Mouse (Mus musculus) C2C12 (cell line): ENCODE data around the gene Stx19. TPM values are rescaled to one million over a fixed set of nuclear protein-coding genes. Genes with fewer than 3 reads are reported as not detected.

Experiments used
- H3K27me3 ChIP-seq: one replicate; pipeline ENCODE4 v1.6.1; 2011; ENCODE audit not compliant: control insufficient read depth, insufficient read depth, insufficient read length
- H3K36me3 ChIP-seq: one replicate; pipeline ENCODE4 v1.6.1; 2011; ENCODE audit not compliant: control insufficient read depth, insufficient read depth
- H3K4me3 ChIP-seq: one replicate; pipeline ENCODE4 v1.5.1; 2011; ENCODE audit warnings: mild to moderate bottlenecking, control low read depth; ENCODE audit not compliant: poor library complexity, insufficient read depth, severe bottlenecking
- H3K79me2 ChIP-seq: one replicate; pipeline ENCODE4 v1.6.1; 2011; ENCODE audit not compliant: control insufficient read depth, insufficient read depth
- H3K79me3 ChIP-seq: one replicate; pipeline ENCODE4 v1.6.1; 2011; ENCODE audit warnings: low read depth, control low read depth
- H3ac ChIP-seq: one replicate; pipeline ENCODE3; 2011; ENCODE audit warnings: low read depth; ENCODE audit not compliant: control insufficient read depth, insufficient read length
- CEBPB ChIP-seq: IDR thresholded peaks from one replicate; pipeline ENCODE4 v1.6.1; 2011; ENCODE audit warnings: low read depth, mild to moderate bottlenecking, control low read depth, moderate library complexity
- CTCF ChIP-seq: IDR thresholded peaks from one replicate; pipeline ENCODE4 v1.5.1; 2011; ENCODE audit not compliant: control insufficient read depth, insufficient read depth, insufficient read length
- FOSL1 ChIP-seq: IDR thresholded peaks from one replicate; pipeline ENCODE4 v1.8.0; 2011; ENCODE audit warnings: mild to moderate bottlenecking, low read length; ENCODE audit not compliant: poor library complexity, insufficient read depth, severe bottlenecking
- MAX ChIP-seq: IDR thresholded peaks from one replicate; pipeline ENCODE4 v1.6.1; 2011; ENCODE audit warnings: mild to moderate bottlenecking, control low read depth
- MYOD1 ChIP-seq: IDR thresholded peaks from one replicate; pipeline ENCODE4 v1.6.1; 2011; ENCODE audit warnings: low read depth; ENCODE audit not compliant: control insufficient read depth, insufficient read length
- MYOG ChIP-seq: IDR thresholded peaks from one replicate; pipeline ENCODE4 v1.6.1; 2011; ENCODE audit not compliant: control insufficient read depth, insufficient read length; ENCODE audit errors: extremely low read depth
- USF1 ChIP-seq: IDR thresholded peaks from one replicate; pipeline ENCODE4 v1.6.1; 2011; ENCODE audit warnings: low read depth, mild to moderate bottlenecking, control low read depth, moderate library complexity
- long read RNA-seq, 2 experiments: library from polyadenylated mRNA; unstranded; transcript quantifications; one replicate each; pipeline ENCODE4 v2.0.0; 2019 to 2020
- polyA plus RNA-seq: library from polyadenylated mRNA; unstranded; fragments of >200 nt; fragmentation: generic; extraction: Trizol; gene quantifications from one replicate; pipeline ENCODE4 v1.2.1, GENCODE M21; 2012; ENCODE audit warnings: missing spikeins

The Stx19 gene
- polyA plus RNA-seq = 0.01 TPM
- long read RNA-seq, experiment 1 = 0 reads
- long read RNA-seq, experiment 2 = 0 reads

- Histone ChIP-seq H3K79me3 (no peaks in the 10 kb centered on the region), H3K27me3 (no peaks in the 10 kb centered on the region), H3K79me2 (no peaks in the 10 kb centered on the region), H3K36me3 (no peaks in the 10 kb centered on the region), H3ac (no peak within 1 kb of the TSS), H3K4me3 (no peak within 1 kb of the TSS)
- TF ChIP-seq CTCF (no peak), USF1 (no peak), MAX (no peak), MYOD1 (no peak), FOSL1 (no peak), MYOG (no peak), CEBPB (no peak)
Observed at GRCm38 (mm10) chr16:62814491-62814890, at the start of gene Stx19. TSS of gene Stx19 (plus strand) at chr16:62814676.

- no peaks in the 10 kb centered on the region for H3K79me3 ChIP-seq
- no peaks in the 10 kb centered on the region for H3K36me3 ChIP-seq
- TF ChIP-seq FOSL1 = no peak
- TF ChIP-seq CTCF = no peak
- TF ChIP-seq MAX = no peak
- TF ChIP-seq MYOG = no peak
- no peak overlapping the region for H3K4me3 ChIP-seq
- no peak overlapping the region for H3ac ChIP-seq
- H3K79me2 ChIP-seq = no peaks in the 10 kb centered on the region
- H3K27me3 ChIP-seq = no peaks in the 10 kb centered on the region
Observed at GRCm38 (mm10) chr16:62773462-62773861, 41.0 kb upstream of the Stx19 start.

- no peaks in the 10 kb centered on the region for H3K79me3 ChIP-seq
- H3ac ChIP-seq = no peak overlapping the region
- no peaks in the 10 kb centered on the region for H3K79me2 ChIP-seq
- no peak overlapping the region for H3K4me3 ChIP-seq
- TF ChIP-seq CTCF (no peak), MYOG (no peak), USF1 (no peak), MYOD1 (no peak), FOSL1 (no peak), MAX (no peak), CEBPB (no peak)
- no peaks in the 10 kb centered on the region for H3K27me3 ChIP-seq
- H3K36me3 ChIP-seq = no peaks in the 10 kb centered on the region
Observed at GRCm38 (mm10) chr16:62776034-62776433, 38.4 kb upstream of the Stx19 start.

DNA sequence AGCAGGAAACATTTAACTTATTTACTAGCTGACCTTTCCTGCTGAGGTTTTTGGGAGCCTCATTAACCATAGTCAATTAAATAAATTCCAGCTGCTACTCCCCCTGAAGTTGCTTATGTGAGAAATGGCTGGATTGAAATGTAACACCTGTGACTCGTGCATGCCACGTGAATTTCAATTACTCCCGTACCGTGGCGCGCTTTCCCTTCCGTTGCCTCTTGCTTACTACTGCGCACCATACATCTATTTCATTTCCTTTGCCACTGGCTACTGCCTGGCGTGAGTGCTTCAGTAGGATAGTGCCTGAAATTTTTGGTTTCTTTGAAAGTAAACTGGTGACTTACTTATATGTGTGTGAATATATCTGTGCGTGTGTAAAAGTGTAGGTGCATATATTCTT is 36.2 kb upstream of the Stx19 start:
- Histone ChIP-seq H3K79me2 (no peaks in the 10 kb centered on the region), H3K27me3 (no peaks in the 10 kb centered on the region), H3K36me3 (peaks cover 13% of the 10 kb centered on the region), H3K79me3 (no peaks in the 10 kb centered on the region), H3ac (no peak overlapping the region), H3K4me3 (no peak overlapping the region)
- TF ChIP-seq USF1 = no peak
- no peak for TF ChIP-seq CTCF
- no peak for TF ChIP-seq MAX
- no peak for TF ChIP-seq CEBPB
- no peak for TF ChIP-seq FOSL1
- no peak for TF ChIP-seq MYOD1
- TF ChIP-seq MYOG = no peak

DNA sequence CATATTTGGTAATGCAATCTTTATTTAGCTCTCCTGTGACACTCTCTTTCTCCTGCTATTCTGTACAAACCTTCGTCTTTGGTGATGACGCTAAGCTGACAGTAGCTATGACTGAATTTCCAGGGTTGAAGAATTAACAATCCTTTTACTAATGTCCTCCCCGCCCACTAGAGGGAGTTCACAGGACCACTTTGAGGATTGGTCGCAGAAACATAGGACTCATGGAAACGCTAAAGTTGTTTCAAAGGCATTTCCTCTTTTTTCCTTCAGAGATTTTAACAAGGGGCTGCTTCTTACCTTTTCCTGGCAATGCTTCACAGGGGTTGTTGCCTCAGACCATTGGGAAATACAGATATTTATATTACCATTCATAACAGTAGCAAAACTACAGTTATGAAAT is 32.2 kb upstream of the Stx19 start:
- H3K4me3 ChIP-seq = no peak overlapping the region
- TF ChIP-seq USF1 (no peak), MYOD1 (no peak), FOSL1 (no peak), CTCF (no peak), MYOG (no peak), MAX (no peak)
- no peak overlapping the region for H3ac ChIP-seq
- H3K27me3 ChIP-seq = no peaks in the 10 kb centered on the region
- H3K36me3 ChIP-seq = peaks cover 17% of the 10 kb centered on the region
- peaks cover 20% of the 10 kb centered on the region for H3K79me2 ChIP-seq
- H3K79me3 ChIP-seq = peaks cover 8% of the 10 kb centered on the region

DNA sequence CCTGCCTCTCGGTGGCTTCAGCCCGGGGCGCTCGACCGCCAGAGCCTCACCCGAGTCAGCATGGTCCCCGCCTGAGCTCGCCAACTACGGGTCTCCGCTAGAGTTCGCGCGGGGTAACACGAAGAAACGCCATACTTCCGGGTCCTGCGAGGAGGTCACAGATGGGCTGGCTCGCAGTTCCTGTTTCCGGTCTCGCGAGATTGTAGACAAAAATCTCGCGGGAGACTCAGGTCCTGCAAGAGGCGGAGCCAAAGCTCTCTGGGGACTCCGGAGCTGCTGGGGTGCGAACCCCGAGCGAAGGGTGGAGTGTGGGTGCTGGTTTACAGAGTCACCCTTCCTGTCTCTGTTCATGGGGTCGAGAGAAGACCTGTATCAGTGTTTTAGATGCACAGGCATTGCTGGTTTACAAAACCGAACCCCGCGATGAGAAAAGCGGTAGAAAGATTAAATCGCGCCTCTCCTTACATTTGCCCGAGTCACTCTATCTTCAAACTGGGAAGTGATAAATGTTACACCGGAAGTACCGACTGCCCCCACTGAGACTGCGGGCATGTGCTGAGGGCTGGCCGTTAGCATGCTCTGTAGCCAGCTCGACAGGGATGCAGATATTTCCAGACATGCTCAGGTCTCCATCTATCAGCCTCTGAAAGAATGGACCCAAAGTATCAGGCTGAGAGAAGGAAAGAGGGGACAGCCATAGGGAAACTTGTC is 27.7 kb upstream of the Stx19 start, which contains the start of gene Nsun3:
Nsun3 (minus strand) TSS at position 198 of the 711 bp plus-strand sequence.
- Histone ChIP-seq H3K36me3 (peaks cover 17% of the 10 kb centered on the region), H3ac (peak within 1 kb of the TSS; percentile 90), H3K79me2 (peaks cover 20% of the 10 kb centered on the region), H3K4me3 (peak within 1 kb of the TSS; percentile 69), H3K79me3 (peaks cover 8% of the 10 kb centered on the region), H3K27me3 (no peaks in the 10 kb centered on the region)
- TF ChIP-seq MAX = peak; percentile 30
- TF ChIP-seq CEBPB = no peak
